Comparison of ENCODE assay signal across 9 mouse cellular contexts in the genomic region with DNA sequence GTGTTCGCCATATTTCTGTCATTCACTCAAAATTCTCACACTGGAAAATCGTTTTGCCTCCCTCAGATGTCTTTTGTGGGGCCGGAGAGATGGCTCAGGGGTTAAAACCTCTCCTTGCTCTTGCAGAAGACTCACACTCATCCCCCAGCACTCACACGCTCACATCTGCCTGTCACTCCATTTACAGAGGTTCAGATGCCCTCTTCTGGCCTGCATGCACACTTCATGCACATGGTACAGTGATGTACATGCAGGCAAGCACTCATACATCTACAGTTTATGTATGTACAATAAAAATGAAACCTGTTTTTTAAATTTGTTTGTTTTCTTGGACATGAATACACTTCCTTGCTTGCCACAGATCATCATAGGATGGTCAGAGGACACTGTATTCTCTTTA. TPM values are rescaled to one million over a fixed set of nuclear protein-coding genes. Genes with fewer than 3 reads are reported as not detected.
DNase-seq lines count a peak whose midpoint lies in the region; ATAC-seq lines count a peak whose summit lies in the region.
"Had no signal": no experiment of that assay in that cellular context is flagged by ENCODE, and none has a peak within 500 bp of the region (broad histone marks: within the 10 kb centered on the region; RNA-seq: fewer than 3 reads in every experiment).

No protein-coding gene starts in this region.

- intact Hi-C loops in left cerebral cortex, postnatal 14 days (cut with DNase I) = no loop called here
- intact Hi-C loops in left cerebral cortex, postnatal 25 days (cut with DNase I) = no loop called here

- DNase-seq in left cerebral cortex, postnatal 14 days (ENCODE audit: low spot score in 2 of 2) = peak; percentile 22 to 41
- DNase-seq in left cerebral cortex, postnatal 25 days (ENCODE audit: low spot score in 2 of 2) = no peak
- DNase-seq in adipocyte (ENCODE audit: low spot score) = peak; percentile 43
- DNase-seq in fibroblast of lung, adult 2 months (ENCODE audit: low read depth) = peak; percentile 2
- DNase-seq in retina, postnatal 7 days (ENCODE audit: low read depth, low spot score) = peak; percentile 5
- no peak for DNase-seq in Muller cell, postnatal 12 days (ENCODE audit: inconsistent ontology term)
- DNase-seq: right cerebral cortex, postnatal 14 days had no signal

- no peak for ATAC-seq in activated CD4-positive, CD25-positive, alpha-beta regulatory T cell, adult 4 months

RNA-seq across cellular contexts. Expression of a gene that starts 3.3 kb away (rescaled TPM):
- total RNA-seq in left cerebral cortex, postnatal 14 days (2021) = not detected
- not detected for total RNA-seq in left cerebral cortex, postnatal 25 days (2021)
- polyA plus RNA-seq in activated CD4-positive, CD25-positive, alpha-beta regulatory T cell, adult 4 months (2017; shearing (Covaris generic)) = not detected
- polyA plus RNA-seq: limb, embryonic 14.5 days had no signal

RNA-seq across cellular contexts. Expression of a gene that starts 38.2 kb away (rescaled TPM):
- total RNA-seq in left cerebral cortex, postnatal 14 days (2021) = 100 to 1,000 TPM; 689 to 743 TPM
- 100 to 1,000 TPM; 832 to 838 TPM for total RNA-seq in left cerebral cortex, postnatal 25 days (2021)
- polyA plus RNA-seq in activated CD4-positive, CD25-positive, alpha-beta regulatory T cell, adult 4 months (2017; shearing (Covaris generic)) = 10 to 100 TPM; 67.6 to 85.1 TPM

RNA-seq across cellular contexts. Expression of a gene that starts 56.4 kb away (rescaled TPM):
- total RNA-seq in left cerebral cortex, postnatal 14 days (2021) = 1 to 10 TPM in 1 of 2 experiments, under 1 TPM in 1; 0.92 to 2.1 TPM
- total RNA-seq in left cerebral cortex, postnatal 25 days (2021) = 1 to 10 TPM; 1.6 to 2.6 TPM
- polyA plus RNA-seq in activated CD4-positive, CD25-positive, alpha-beta regulatory T cell, adult 4 months (2017; shearing (Covaris generic)) = under 1 TPM in 1 of 2 experiments, not detected in 1; 0.79 TPM

Comparison
In these comparisons a context has a peak if more than half of its experiments do, and no peak if none do; other contexts are left out.
1. DNase-seq: peak in left cerebral cortex, postnatal 14 days (2 of 2), adipocyte (single experiment), fibroblast of lung, adult 2 months (single experiment) and retina, postnatal 7 days (single experiment); none in left cerebral cortex, postnatal 25 days (0 of 2) and Muller cell, postnatal 12 days (single experiment).